26 mouse cellular contexts compared by ENCODE assay signal in the genomic region with DNA sequence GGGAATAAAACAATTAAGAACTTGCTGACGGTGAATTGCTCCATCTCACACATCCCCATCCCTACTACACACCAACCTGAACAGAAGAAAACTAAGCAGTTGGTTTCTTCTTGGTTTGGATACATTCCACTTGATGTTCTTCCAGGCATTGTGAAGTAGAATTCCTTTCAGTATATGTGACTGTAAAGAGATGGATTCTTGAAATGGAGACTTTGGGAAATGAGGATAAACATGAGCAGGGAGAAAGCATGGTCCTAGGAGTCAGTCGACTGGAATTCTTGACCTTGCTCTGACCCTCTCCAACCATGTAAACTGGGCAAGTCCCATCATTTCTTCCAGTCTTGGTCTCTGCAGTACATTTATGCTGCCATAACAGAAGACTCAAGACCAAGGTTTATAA.
"Had no signal": no experiment of that assay in that cellular context is flagged by ENCODE, and none has a peak within 500 bp of the region (broad histone marks: within the 10 kb centered on the region; RNA-seq: fewer than 3 reads in every experiment).

No protein-coding gene starts in this region.

- H3K36me3 ChIP-seq: heart, embryonic 10.5 days; heart, embryonic 13.5 days; heart, embryonic 15.5 days; hindbrain, embryonic 13.5 days; hindbrain, embryonic 15.5 days; kidney, embryonic 15.5 days; limb, embryonic 13.5 days; limb, embryonic 15.5 days; liver, embryonic 12.5 days had no signal

- H3K4me2 ChIP-seq: heart, embryonic 13.5 days; heart, embryonic 15.5 days; hindbrain, embryonic 13.5 days; hindbrain, embryonic 15.5 days; kidney, embryonic 15.5 days; limb, embryonic 13.5 days; limb, embryonic 15.5 days; liver, embryonic 12.5 days had no signal

- H3K9me3 ChIP-seq: heart, embryonic 10.5 days; heart, embryonic 13.5 days; heart, embryonic 15.5 days; hindbrain, embryonic 13.5 days; hindbrain, embryonic 15.5 days; kidney, embryonic 15.5 days; limb, embryonic 13.5 days; limb, embryonic 15.5 days; liver, embryonic 12.5 days had no signal

- H3K27me3 ChIP-seq: heart, embryonic 13.5 days; heart, embryonic 15.5 days; hindbrain, embryonic 13.5 days; hindbrain, embryonic 15.5 days; kidney, embryonic 15.5 days; limb, embryonic 13.5 days; limb, embryonic 15.5 days; liver, embryonic 12.5 days had no signal

- ATAC-seq: hindbrain, postnatal 0 days; intestine, embryonic 16.5 days; liver, embryonic 12.5 days had no signal

- DNase-seq: gastrocnemius, postnatal 14 days; gastrocnemius, postnatal 36 days; heart, adult 18-20 months; heart, postnatal 14 days; heart, postnatal 36 days; kidney, adult 11 months; kidney, adult 2 months; kidney, adult 9 months; kidney, postnatal 14 days; kidney, postnatal 36 days; layer of hippocampus, adult 9-11 months; layer of hippocampus, postnatal 36 days; left cerebral cortex, postnatal 4 days had no signal

- H3K4me3 ChIP-seq: heart, embryonic 10.5 days; heart, embryonic 13.5 days; heart, embryonic 15.5 days; hindbrain, embryonic 13.5 days; hindbrain, embryonic 15.5 days; kidney, embryonic 15.5 days; limb, embryonic 13.5 days; limb, embryonic 15.5 days; liver, embryonic 12.5 days had no signal

- H3K9ac ChIP-seq: heart, embryonic 13.5 days; heart, embryonic 15.5 days; hindbrain, embryonic 13.5 days; hindbrain, embryonic 15.5 days; kidney, embryonic 15.5 days; limb, embryonic 13.5 days; limb, embryonic 15.5 days; liver, embryonic 12.5 days; liver, embryonic 14.5 days had no signal

- H3K4me1 ChIP-seq: heart, embryonic 15.5 days; hindbrain, embryonic 15.5 days; limb, embryonic 15.5 days; liver, embryonic 12.5 days had no signal

- H3K27ac ChIP-seq: heart, embryonic 10.5 days; heart, embryonic 13.5 days; heart, embryonic 15.5 days; hindbrain, embryonic 13.5 days; hindbrain, embryonic 15.5 days; hindbrain, postnatal 0 days; kidney, embryonic 15.5 days; kidney, postnatal 0 days; limb, embryonic 13.5 days; limb, embryonic 15.5 days; liver, embryonic 12.5 days; liver, embryonic 14.5 days had no signal
